Mouse (Mus musculus) cortical plate, adult 2 months (tissue): ENCODE data around the gene Flt3l.

Experiments used
- CTCF ChIP-seq: fragments of 200-500 bp; IDR thresholded peaks from 2 replicates; pipeline ENCODE4 v1.5.1; 2011; ENCODE audit warnings: mild to moderate bottlenecking, control low read depth, low read length; ENCODE audit not compliant: insufficient read depth; ENCODE audit errors: extremely low read depth
- POLR2A ChIP-seq: fragments of 200-500 bp; IDR thresholded peaks from 2 replicates; pipeline ENCODE4 v1.6.1; 2011; ENCODE audit warnings: mild to moderate bottlenecking, low read length, control low read depth; ENCODE audit not compliant: insufficient read depth; ENCODE audit errors: extremely low read depth

- TF ChIP-seq CTCF (peak; percentile 57), POLR2A (peak; percentile 96)
Observed at GRCm38 (mm10) chr7:45128624-45129246, 7.5 kb downstream of the Flt3l start, which contains the start of gene Rpl13a.
